Mouse (Mus musculus): Measurements from ENCODE around the gene Mxd4.

Mxd4 gene

GRCm38 (mm10) chr5:34169954-34170353 lies 17.6 kb downstream of the Mxd4 start:
- DNase-seq (ENCODE audit: low read depth, low spot score), result no peak

- peak; percentile 96 for DNase-seq (ENCODE audit: low read depth, low spot score)
Observed at GRCm38 (mm10) chr5:34168950-34169891, 18.3 kb downstream of the Mxd4 start, which contains the start of the genes Poln and Haus3. TSS of gene Poln (minus strand) at chr5:34169448. TSS of gene Haus3 (minus strand) at chr5:34169527.

GRCm38 (mm10) chr5:34167857-34168256 lies 19.7 kb downstream of the Mxd4 start:
- no peak for DNase-seq (ENCODE audit: low read depth, low spot score)

- no peak for DNase-seq (ENCODE audit: low read depth, low spot score)
Observed at GRCm38 (mm10) chr5:34165793-34166192, 21.7 kb downstream of the Mxd4 start.

- no peak for DNase-seq (ENCODE audit: low read depth, low spot score)
Observed at GRCm38 (mm10) chr5:34148476-34148875, 39.0 kb downstream of the Mxd4 start.

GRCm38 (mm10) chr5:34147554-34147953 lies 40.0 kb downstream of the Mxd4 start:
- DNase-seq (ENCODE audit: low read depth, low spot score), result no peak

- no peak for DNase-seq (ENCODE audit: low read depth, low spot score)
Observed at GRCm38 (mm10) chr5:34139751-34140150, 47.8 kb downstream of the Mxd4 start.

- no peak for DNase-seq (ENCODE audit: low read depth, low spot score)
Observed at GRCm38 (mm10) chr5:34132731-34133130, 54.8 kb downstream of the Mxd4 start.

- DNase-seq (ENCODE audit: low read depth, low spot score), result no peak
Observed at GRCm38 (mm10) chr5:34124131-34124530, 63.4 kb downstream of the Mxd4 start.
